Mouse (Mus musculus) lung, adult 2 months (tissue): ENCODE data around the gene Naaa. TPM values are rescaled to one million over a fixed set of nuclear protein-coding genes. Genes with fewer than 3 reads are reported as not detected.

Experiments used
- DNase-seq: peaks from one replicate; pipeline ENCODE4 v3.0.0; 2022
- H3K4me1 ChIP-seq: fragments of 200-500 bp; 2 replicates; pipeline ENCODE4 v1.6.1; 2011; ENCODE audit warnings: low read length; ENCODE audit not compliant: control insufficient read depth, insufficient read depth
- H3K4me3 ChIP-seq: fragments of 200-500 bp; replicated peaks from 2 replicates; pipeline ENCODE3; 2011; ENCODE audit warnings: low read depth, mild to moderate bottlenecking, control low read depth, low read length; ENCODE audit errors: extremely low read depth
- CTCF ChIP-seq: fragments of 200-500 bp; IDR thresholded peaks from 2 replicates; pipeline ENCODE4 v1.5.1; 2011; ENCODE audit warnings: mild to moderate bottlenecking, low read length, control low read depth; ENCODE audit not compliant: insufficient read depth
- POLR2A ChIP-seq: fragments of 200-500 bp; IDR thresholded peaks from 2 replicates; pipeline ENCODE4 v1.6.1; 2011; ENCODE audit warnings: low read depth, mild to moderate bottlenecking, control low read depth, low read length, borderline replicate concordance; ENCODE audit errors: extremely low read depth
- WGBS: fragments of 180-500 bp; shearing (Covaris S2); methylation state at CpG from one replicate; pipeline ENCODE4 v1.1.7; 2018; 5-methylcytosine and 5-hydroxymethylcytosine counted together
- polyA plus RNA-seq: library from polyadenylated mRNA; depleted of rRNA; stranded (reverse); fragments of >200 nt; gene quantifications from 2 replicates; pipeline ENCODE4 v1.2.3, GENCODE M21; 2012

Gene Naaa
- polyA plus RNA-seq, 1 experiment: 81.2 TPM

DNA sequence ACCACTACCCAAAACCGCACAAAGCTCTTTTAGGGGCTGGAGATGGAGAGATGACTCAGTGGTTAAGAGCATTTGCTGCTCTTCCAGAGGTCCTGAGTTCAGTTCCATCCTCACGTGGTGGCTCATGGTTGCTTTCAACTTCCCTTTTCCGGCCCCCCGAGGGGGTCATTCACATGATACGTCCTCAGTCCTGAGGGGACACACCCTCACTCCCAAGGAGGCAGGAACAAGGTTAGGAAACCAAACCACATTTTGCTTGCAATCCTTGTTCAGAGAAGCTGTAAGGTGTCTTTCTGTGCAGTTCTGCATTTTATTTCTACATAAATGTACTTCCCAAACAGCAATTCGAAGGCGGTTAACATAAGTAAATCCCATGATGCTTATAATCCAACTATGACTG, 7.5 kb downstream of the Naaa start:
- 79% methylated on average over 7 of the region's 7 CpGs for WGBS
- Histone ChIP-seq H3K4me1 (no peaks in the 10 kb centered on the region), H3K4me3 (no peak overlapping the region)

DNA sequence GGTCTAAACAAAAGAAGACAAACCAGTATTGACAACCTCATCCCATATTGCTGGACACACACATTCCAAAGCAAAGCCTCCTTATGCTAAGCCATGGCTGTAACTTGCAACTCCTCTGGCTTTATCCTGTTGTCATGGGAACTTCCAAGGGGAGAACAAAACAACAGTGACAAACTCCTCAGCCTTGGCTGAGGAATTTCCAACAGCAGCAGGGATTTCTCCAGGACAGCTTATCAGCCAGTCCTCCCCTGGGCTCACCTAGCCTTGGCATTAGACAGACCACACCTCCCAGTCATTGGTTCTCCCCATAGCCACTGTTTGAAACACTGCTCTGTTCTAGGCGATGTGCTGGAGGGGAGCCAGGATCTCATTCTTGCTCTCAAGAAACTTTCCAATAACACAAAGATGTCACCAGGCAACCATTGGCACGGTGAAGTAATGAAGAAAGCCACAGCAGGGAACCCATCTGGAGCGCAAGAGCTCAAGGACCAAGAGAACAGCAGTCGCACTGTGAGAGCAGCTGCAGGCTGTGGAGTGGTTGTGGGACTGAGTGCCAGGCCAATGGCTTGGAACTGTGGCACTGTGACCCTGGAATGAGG, 14.1 kb downstream of the Naaa start:
- WGBS: 37% methylated on average over 4 of the region's 4 CpGs
- Histone ChIP-seq H3K4me1 (no peaks in the 10 kb centered on the region), H3K4me3 (no peak overlapping the region)
- no peak for TF ChIP-seq CTCF
- TF ChIP-seq POLR2A: no peak
- no peak for DNase-seq

More for the DNA sequence above, 7.5 kb downstream of the Naaa start:
- DNase-seq: no peak
- TF ChIP-seq CTCF: no peak
- no peak for TF ChIP-seq POLR2A

DNA sequence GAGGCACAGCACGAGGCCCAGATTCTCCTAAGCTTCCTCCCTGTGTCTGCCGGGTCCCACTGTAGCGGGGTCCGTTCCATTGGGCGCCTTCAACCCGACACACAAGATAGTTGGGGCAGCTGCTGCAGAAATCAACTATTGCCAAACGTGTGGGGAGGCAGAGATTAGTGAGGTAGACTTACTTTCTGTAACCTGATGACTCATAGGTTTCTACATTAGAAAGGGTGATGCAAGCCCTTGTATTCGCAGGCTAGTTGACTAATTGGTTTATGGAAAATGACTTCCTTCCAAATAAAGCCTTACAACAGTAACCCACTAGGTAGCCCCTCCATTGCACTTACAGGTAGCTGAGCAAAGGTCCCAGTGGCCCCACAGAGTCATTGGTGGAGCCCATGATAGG, 15.3 kb downstream of the Naaa start:
- DNase-seq: no peak
- H3K4me3 ChIP-seq: no peak overlapping the region
- no peak for TF ChIP-seq CTCF
- no peak for TF ChIP-seq POLR2A
- no peaks in the 10 kb centered on the region for H3K4me1 ChIP-seq
- WGBS: 84% methylated on average over 8 of the region's 8 CpGs

DNA sequence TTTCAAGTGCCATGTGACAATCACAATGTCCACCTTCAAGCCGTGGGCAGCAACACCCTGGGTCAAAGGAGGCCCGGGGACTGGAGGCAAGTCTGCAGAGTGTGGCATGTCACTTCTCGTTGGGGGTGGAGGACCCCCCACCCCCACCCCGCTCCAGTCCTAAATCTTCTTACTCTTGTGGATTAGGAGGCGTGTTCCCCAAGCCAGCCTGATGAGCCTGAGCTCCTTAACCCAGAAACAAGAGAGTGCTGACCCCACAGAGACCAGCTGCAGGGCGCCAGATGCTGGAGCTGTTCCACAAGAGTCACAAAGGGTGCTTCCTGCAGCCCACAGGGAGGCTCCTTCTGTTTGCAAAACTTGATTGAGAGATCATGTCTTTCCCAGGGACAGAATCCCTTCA, 21.8 kb downstream of the Naaa start, which contains the start of gene Ppef2:
Ppef2 (minus strand) TSS at position 61 of the 400 bp plus-strand sequence.
- 34% methylated on average over 6 of the region's 6 CpGs for WGBS
- TF ChIP-seq CTCF (no peak), POLR2A (no peak)
- no peak for DNase-seq
- peaks cover 2% of the 10 kb centered on the region; the same call in 1 of the 2 replicates for H3K4me1 ChIP-seq
- no peak within 1 kb of the TSS for H3K4me3 ChIP-seq

DNA sequence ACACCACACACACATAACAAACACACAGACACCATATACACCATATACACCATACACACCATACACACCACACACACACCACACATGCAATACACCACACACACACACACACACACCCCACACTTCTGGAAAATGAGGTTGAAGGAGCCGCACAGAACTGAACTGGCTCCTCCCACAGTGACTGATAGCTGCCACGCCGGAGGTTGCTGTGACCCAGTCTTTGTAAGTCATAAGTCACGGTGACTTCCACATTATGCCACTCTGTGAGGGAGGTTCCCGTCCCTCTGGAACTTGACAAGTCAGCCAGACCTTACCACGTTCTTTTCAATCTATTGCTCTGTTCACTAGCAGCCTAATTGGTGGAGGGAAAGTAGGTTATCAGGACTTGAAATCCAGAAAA, 23.5 kb downstream of the Naaa start:
- H3K4me3 ChIP-seq: no peak overlapping the region
- TF ChIP-seq CTCF (no peak), POLR2A (no peak)
- H3K4me1 ChIP-seq: peaks cover 2% of the 10 kb centered on the region; the same call in 1 of the 2 replicates
- WGBS: 55% methylated on average over 6 of the region's 6 CpGs
- no peak for DNase-seq

DNA sequence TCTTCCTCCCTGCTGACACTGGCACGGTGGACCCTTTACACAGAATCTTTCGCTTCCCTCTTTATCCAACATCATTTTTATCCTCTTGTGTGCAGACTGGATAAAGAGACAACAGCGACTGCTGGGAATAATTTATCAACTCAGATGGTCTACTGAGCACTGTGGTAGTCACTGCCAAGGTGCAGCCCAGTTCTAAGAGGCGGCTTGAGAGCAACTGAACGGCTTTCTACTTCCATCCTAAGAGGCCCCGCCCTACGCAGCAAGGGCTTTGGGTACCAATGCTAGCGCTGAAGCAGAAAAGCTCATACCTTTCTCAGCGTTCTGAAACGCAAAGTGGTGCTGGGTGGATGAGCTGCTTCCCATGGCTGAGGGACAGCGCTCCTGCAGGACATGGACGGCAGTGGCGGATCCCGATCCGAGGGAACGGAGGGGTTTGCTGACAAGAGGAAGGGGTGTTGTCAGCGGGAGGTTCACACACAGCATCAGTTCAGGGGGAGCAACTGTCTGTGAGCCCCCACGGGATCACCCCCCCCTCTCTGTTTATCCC, 25.1 kb downstream of the Naaa start:
- Histone ChIP-seq H3K4me1 (peaks cover 2% of the 10 kb centered on the region; the same call in 1 of the 2 replicates), H3K4me3 (no peak overlapping the region)
- WGBS: 20% methylated on average over 18 of the region's 18 CpGs
- DNase-seq: no peak
- no peak for TF ChIP-seq POLR2A
- TF ChIP-seq CTCF: peak; percentile 27; the same call in 1 of the 2 replicates

DNA sequence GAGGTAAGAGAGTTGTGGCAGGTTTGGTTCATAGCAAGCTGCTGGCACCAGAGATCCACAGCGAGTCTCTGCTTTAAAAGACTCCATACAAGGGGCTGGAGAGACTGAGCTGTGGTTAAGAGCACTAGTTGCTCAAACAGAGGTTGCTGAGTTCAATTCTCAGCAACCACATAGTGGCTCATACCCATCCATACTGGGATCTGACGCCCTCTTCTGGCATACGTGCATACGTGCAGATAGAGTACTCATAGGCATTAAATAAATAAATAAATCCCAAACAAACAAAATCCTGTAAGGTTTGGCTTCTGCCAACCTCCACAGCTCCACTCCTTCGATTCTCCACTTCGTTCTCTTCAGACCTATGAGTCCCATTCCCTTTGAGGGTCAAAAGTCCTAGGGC, 25.9 kb downstream of the Naaa start:
- no peak for TF ChIP-seq CTCF
- TF ChIP-seq POLR2A: no peak
- 88% methylated on average over 6 of the region's 6 CpGs for WGBS

DNA sequence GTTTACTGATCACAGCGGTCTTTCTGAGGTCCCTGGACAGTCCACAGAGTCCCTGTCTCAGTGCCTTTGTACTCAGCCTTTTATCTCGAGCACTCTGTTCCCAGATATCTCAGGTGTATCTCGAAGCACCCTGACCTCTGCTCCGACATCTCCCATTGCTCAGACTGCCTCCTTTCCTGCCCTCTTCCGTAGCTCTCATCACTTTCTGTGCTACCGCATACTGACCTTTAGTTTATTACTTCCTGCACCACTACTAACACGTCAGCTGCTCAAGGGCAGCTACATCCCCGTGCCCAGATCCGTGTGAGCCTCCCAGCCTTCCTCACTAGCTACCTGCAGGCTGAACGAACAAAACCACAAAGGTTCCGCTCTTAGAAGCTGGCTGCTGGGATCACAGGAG, 29.4 kb downstream of the Naaa start:
- no peak overlapping the region for H3K4me3 ChIP-seq
- no peak for DNase-seq
- 69% methylated on average over 11 of the region's 11 CpGs for WGBS
- TF ChIP-seq CTCF (no peak), POLR2A (no peak)
- H3K4me1 ChIP-seq: peaks cover 2% of the 10 kb centered on the region; the same call in 1 of the 2 replicates

More for the DNA sequence above, 25.9 kb downstream of the Naaa start:
- H3K4me1 ChIP-seq: peaks cover 2% of the 10 kb centered on the region; the same call in 1 of the 2 replicates
- H3K4me3 ChIP-seq: no peak overlapping the region
- DNase-seq: no peak

DNA sequence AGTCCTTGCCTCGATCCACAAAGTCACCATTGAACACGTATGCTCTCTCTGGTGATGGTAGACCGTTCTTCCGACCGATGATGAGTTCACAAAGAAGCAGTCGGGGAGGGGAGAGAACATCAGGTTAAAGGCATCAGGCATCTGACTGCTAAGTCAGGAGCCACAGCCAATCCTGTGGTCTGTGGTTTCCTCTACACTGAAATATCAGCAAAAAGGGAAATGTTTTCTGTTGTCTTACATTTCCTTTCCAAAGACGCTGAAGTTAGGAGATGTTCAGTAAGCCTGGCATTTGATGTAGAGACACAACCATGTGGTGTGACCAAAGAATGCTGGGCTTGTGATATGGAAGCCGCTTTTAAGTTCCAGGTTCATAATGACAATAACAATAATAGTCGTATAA, 32.5 kb downstream of the Naaa start:
- no peaks in the 10 kb centered on the region for H3K4me1 ChIP-seq
- TF ChIP-seq CTCF (no peak), POLR2A (no peak)
- no peak for DNase-seq
- 73% methylated on average over 9 of the region's 9 CpGs for WGBS
- H3K4me3 ChIP-seq: no peak overlapping the region

DNA sequence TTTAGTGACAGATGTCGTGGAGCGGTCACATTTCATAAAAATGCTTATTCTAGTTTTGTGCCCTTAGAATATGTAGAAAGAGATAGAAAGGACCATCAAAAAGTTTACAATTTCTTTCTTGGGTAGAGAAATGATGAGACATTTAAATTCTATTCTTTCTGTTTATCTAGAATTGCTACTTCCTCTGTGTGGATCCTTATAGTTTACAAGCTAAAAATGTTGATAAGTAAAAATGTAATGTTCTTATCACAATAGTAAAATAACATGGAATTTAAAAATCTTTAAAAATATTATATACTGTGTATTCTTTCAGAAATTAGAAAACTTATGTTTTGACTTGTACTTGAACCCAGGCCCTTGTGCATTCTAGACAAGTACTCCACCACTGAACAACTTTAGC, 33.1 kb downstream of the Naaa start:
- no peak for DNase-seq
- Histone ChIP-seq H3K4me1 (no peaks in the 10 kb centered on the region), H3K4me3 (no peak overlapping the region)
- TF ChIP-seq CTCF (no peak), POLR2A (no peak)
- 92% methylated on average over 2 of the region's 2 CpGs for WGBS

DNA sequence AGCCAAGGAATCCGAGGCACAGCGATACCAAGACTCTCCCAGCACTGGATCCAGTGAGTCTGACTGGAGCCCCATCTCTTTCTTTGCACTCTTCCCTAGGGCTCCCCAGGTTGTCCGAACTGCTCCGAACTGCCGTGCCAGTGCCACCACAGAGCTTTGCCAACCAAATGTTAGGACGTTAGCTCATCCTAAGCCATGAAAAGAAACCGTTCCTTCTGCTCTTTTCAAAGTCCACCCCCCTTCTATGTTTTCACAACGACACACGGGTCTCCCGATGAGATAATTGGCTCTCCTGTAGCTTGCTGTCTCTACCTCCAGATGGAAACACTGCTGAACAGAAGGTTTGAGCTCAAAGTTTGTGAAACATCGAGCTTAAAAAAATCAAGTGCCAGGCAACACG, 37.2 kb downstream of the Naaa start:
- no peak for DNase-seq
- TF ChIP-seq POLR2A: no peak
- no peak for TF ChIP-seq CTCF
- no peak overlapping the region for H3K4me3 ChIP-seq
- no peaks in the 10 kb centered on the region for H3K4me1 ChIP-seq
- 91% methylated on average over 12 of the region's 12 CpGs for WGBS
